Mouse (Mus musculus) neural tube, embryonic 11.5 days (tissue): ENCODE results near the gene Azin2. TPM values are rescaled to one million over a fixed set of nuclear protein-coding genes. Genes with fewer than 3 reads are reported as not detected.

Source experiments
- ATAC-seq: fragments of 200-750 bp; cut with Nextera tagmentation; 2 replicates; pipeline ENCODE4 v1.8.0; 2017; ENCODE audit warnings: moderate number of reproducible peaks, mild to moderate bottlenecking, moderate TSS enrichment, moderate library complexity; ENCODE audit not compliant: insufficient read depth, low FRiP score, low TSS enrichment
- DNase-seq: peaks from one replicate; pipeline ENCODE4 v3.0.0-alpha.2; 2015; ENCODE audit warnings: low spot score
- H3K27ac ChIP-seq: fragments of 300-500 bp; sonication (generic); 2 replicates; pipeline ENCODE4 v1.5.1; 2014; ENCODE audit warnings: low read depth, mild to moderate bottlenecking, low read length
- H3K27me3 ChIP-seq: fragments of 300-500 bp; sonication (generic); 2 replicates; pipeline ENCODE4 v1.6.1; 2014; ENCODE audit warnings: mild to moderate bottlenecking, low read length, mixed read lengths; ENCODE audit not compliant: control insufficient read depth, insufficient read depth
- H3K36me3 ChIP-seq: fragments of 300-500 bp; sonication (generic); 2 replicates; pipeline ENCODE4 v1.6.1; 2014; ENCODE audit warnings: mild to moderate bottlenecking, low read length, moderate library complexity, mixed read lengths; ENCODE audit not compliant: control insufficient read depth, insufficient read depth
- H3K4me1 ChIP-seq: fragments of 300-500 bp; sonication (generic); 2 replicates; pipeline ENCODE4 v1.6.1; 2014; ENCODE audit warnings: low read length, mixed read lengths; ENCODE audit not compliant: control insufficient read depth, insufficient read depth
- H3K4me2 ChIP-seq: fragments of 300-500 bp; sonication (generic); 2 replicates; pipeline ENCODE4 v1.6.1; 2014; ENCODE audit warnings: low read depth, mild to moderate bottlenecking, moderate library complexity
- H3K4me3 ChIP-seq: fragments of 300-500 bp; sonication (generic); 2 replicates; pipeline ENCODE4 v1.5.1; 2014; ENCODE audit warnings: low read depth, low read length
- H3K9ac ChIP-seq: fragments of 300-500 bp; sonication (generic); 2 replicates; pipeline ENCODE4 v1.6.1; 2014; ENCODE audit warnings: mild to moderate bottlenecking, low read length
- H3K9me3 ChIP-seq: fragments of 300-500 bp; sonication (generic); 2 replicates; pipeline ENCODE4 v1.6.1; 2016; ENCODE audit warnings: low read length; ENCODE audit not compliant: control insufficient read depth
- WGBS: fragments of 180-500 bp; shearing (Covaris S2); extraction: QIAGEN DNeasy Blood & Tissue Kit; methylation state at CpG from one replicate; pipeline ENCODE4 v1.1.7; 2014; 5-methylcytosine and 5-hydroxymethylcytosine counted together
- polyA plus RNA-seq: library from polyadenylated mRNA; unstranded; fragments of >200 nt; fragmentation: Nextera tagmentation; extraction: Ambion mirVana; gene quantifications from 2 replicates; pipeline ENCODE4 v1.2.1, GENCODE M21; 2014

The Azin2 gene
- polyA plus RNA-seq, 1 experiment from 2014 or later, result 12.9 TPM

DNA sequence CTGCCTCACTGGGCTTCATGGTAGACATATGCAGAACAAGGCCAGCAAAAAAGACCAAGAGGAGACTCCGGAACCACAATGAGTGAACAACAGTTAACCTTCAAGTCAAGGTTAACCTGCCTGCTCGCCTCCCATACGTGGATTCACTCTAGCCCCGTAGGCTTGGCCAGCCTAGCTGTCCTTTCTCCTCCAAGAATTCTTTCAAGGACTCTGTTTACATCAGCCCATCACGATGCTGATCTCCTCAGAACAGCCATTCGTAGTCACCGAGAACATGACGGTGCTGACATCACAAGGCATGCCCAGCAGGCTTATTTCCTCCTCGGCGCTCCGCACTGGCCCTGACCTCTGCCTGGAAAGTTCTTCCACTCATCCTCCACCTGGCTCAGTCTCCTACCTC, 4.1 kb downstream of the Azin2 start:
- no peak overlapping the region for H3K4me2 ChIP-seq
- H3K27ac ChIP-seq, result no peak overlapping the region
- no peak for DNase-seq
- WGBS, result 89% methylated on average over 11 of the region's 11 CpGs
- no peak for ATAC-seq
- H3K4me1 ChIP-seq, result 0 out of 2 replicates have a peak, but pooled peaks cover 2% of the 10 kb centered on the region
- peaks cover 5% of the 10 kb centered on the region for H3K27me3 ChIP-seq
- no peaks in the 10 kb centered on the region for H3K36me3 ChIP-seq
- H3K4me3 ChIP-seq, result no peak overlapping the region
- H3K9ac ChIP-seq, result no peak overlapping the region
- no peaks in the 10 kb centered on the region for H3K9me3 ChIP-seq

DNA sequence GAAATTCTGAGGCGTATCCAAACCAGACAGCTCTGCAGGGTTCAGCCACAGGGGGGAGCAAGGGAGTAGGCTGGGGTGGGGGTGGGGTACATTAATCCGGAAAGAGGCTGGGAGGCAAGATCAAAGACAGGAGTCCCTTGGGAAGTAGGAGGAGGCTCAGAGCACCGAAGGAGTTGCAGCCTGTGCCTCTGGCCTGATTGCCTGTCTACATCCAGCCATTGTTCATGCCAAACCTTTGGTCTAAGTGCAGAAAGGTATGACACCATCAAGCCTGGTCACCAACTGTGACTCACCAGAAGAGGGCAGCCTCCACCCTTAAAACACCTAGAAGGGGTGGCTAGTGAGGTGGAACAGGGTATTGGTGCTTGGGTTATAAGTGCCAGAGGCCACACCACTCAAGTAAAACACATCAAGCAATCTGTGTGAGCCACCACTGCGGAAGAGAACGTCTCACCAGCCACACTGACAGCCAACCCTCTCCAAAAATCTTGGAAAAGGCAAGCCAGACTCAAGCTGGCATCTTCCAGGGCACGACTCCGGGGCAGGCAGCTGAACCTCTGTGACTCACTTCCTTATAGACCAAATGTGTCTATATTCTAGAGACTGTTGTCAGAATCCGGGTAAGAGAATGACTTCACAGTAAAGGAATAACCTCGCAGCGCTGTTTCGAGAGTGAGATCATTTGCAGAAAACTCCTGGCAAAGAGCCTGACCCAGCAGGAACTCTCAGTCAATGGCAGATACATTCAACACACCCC, 4.9 kb downstream of the Azin2 start:
- H3K9me3 ChIP-seq, result no peaks in the 10 kb centered on the region

DNA sequence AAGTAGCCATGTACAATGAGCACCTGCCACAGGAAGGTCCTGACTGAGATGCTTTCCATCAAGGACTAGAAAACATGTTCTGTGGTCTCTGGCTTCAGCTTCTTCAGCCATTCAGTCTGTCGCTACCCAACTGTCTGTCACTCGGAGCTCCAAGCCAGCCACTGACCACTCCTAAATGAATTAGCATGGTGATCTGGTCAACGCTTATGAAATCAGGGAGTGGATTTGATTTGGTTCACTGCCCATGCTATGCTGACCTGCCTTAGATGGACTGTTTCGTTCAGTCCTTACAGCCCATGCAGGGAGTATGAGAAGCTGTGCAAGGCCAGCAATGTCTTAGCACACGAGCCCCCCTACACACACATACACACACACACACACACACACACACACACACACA, 8.4 kb downstream of the Azin2 start:
- Histone ChIP-seq H3K4me1 (no peaks in the 10 kb centered on the region), H3K4me3 (no peak overlapping the region), H3K4me2 (no peak overlapping the region), H3K27ac (no peak overlapping the region), H3K9ac (no peak overlapping the region), H3K36me3 (no peaks in the 10 kb centered on the region), H3K9me3 (no peaks in the 10 kb centered on the region), H3K27me3 (no peaks in the 10 kb centered on the region)
- ATAC-seq (no peak), DNase-seq (no peak)
- 87% methylated on average over 5 of the region's 5 CpGs for WGBS

More for the DNA sequence above, 4.9 kb downstream of the Azin2 start:
- DNase-seq, result peak; percentile 55
- H3K4me1 ChIP-seq, result 0 out of 2 replicates have a peak, but pooled peaks cover 2% of the 10 kb centered on the region
- no peaks in the 10 kb centered on the region for H3K36me3 ChIP-seq
- no peak for ATAC-seq
- no peak overlapping the region for H3K9ac ChIP-seq
- H3K4me3 ChIP-seq, result no peak overlapping the region
- H3K4me2 ChIP-seq, result no peak overlapping the region
- WGBS, result 52% methylated on average over 11 of the region's 11 CpGs
- H3K27ac ChIP-seq, result no peak overlapping the region
- H3K27me3 ChIP-seq, result peaks cover 5% of the 10 kb centered on the region

DNA sequence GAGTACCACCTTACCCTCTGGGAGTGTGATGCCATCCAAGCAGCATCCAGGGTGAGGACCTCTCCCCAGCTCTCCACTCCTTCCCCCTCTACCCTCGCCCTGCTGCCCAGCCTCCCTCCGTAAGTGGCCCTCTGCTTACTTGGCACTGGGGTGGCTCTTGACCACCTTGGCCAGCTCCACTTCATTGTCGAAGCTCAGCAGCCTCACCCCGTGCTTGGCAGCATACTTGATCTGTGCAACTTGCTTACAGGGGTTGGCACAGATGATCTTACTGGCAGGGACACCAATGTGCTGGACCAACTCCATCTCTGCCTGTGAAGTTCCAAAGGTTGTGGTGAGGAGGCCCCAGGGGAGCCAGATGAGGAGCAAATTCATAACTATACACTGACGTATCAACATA, 11.8 kb downstream of the Azin2 start:
- no peak overlapping the region for H3K4me3 ChIP-seq
- no peak for ATAC-seq
- no peaks in the 10 kb centered on the region for H3K27me3 ChIP-seq
- no peak for DNase-seq
- H3K9ac ChIP-seq, result no peak overlapping the region
- WGBS, result 89% methylated on average over 5 of the region's 5 CpGs
- H3K27ac ChIP-seq, result no peak overlapping the region
- no peaks in the 10 kb centered on the region for H3K9me3 ChIP-seq
- no peaks in the 10 kb centered on the region for H3K36me3 ChIP-seq
- no peak overlapping the region for H3K4me2 ChIP-seq
- no peaks in the 10 kb centered on the region for H3K4me1 ChIP-seq

DNA sequence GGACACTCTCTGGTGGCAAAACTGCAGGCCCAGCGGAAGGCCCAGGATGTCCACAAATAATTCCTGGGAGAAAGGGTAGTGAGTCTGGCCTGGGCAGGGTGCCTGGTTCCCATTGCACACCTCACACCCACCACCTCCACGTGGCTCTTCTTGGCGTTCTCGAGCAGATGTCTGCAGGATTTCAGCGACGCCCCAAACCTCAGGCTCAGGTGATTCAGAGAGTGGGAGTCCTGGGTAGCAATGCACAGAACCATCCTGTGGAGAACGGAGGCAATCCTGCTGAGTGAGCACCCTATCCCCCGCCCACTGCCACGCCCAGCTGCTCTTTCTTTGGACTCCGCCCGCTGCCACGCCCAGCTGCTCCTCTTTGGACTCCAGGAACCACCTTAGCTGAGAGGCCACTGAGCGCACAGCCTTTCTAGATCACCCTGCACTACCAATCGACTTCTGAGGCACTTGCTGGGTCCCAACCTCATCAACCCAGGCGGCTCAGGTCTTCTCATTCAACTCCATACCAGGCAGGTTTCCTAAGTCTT, 12.7 kb downstream of the Azin2 start:
- no peaks in the 10 kb centered on the region for H3K9me3 ChIP-seq

DNA sequence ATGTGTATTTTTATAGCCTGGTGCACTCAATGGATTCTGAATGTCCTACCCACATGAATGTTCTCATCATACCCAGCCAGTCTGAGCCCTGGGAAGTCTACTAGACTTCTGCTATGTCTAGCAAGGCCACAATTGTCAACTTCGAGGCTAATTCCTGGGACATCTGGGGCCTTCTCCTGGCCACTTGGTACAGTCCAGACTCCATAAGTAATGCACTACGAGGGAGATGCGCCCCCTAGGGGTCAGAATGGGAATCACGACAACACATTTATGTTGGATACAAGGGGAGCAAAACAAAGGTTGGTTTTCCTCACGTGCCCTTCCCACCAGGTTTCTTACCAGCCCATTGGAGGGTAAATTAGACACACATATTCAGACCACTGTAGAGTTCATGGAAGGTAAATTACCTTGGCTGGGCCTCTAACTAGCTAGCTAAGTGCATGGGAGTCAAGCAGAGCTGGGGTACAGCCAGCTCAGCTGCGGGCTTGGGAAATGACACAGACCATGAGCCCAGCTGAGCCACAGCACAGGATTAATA, 14.0 kb downstream of the Azin2 start:
- ATAC-seq, result no peak
- no peaks in the 10 kb centered on the region for H3K36me3 ChIP-seq
- no peaks in the 10 kb centered on the region for H3K27me3 ChIP-seq
- H3K9ac ChIP-seq, result no peak overlapping the region
- H3K27ac ChIP-seq, result no peak overlapping the region
- WGBS, result 33% methylated on average over 6 of the region's 6 CpGs
- H3K4me1 ChIP-seq, result no peaks in the 10 kb centered on the region
- H3K4me2 ChIP-seq, result no peak overlapping the region
- DNase-seq, result peak; percentile 69
- H3K4me3 ChIP-seq, result no peak overlapping the region
- H3K9me3 ChIP-seq, result no peaks in the 10 kb centered on the region

More for the DNA sequence above, 12.7 kb downstream of the Azin2 start:
- Histone ChIP-seq H3K27me3 (no peaks in the 10 kb centered on the region), H3K4me2 (no peak overlapping the region), H3K36me3 (no peaks in the 10 kb centered on the region), H3K4me1 (no peaks in the 10 kb centered on the region), H3K9ac (no peak overlapping the region), H3K4me3 (no peak overlapping the region), H3K27ac (no peak overlapping the region)
- WGBS, result 41% methylated on average over 15 of the region's 15 CpGs
- ATAC-seq, result no peak
- DNase-seq, result no peak

DNA sequence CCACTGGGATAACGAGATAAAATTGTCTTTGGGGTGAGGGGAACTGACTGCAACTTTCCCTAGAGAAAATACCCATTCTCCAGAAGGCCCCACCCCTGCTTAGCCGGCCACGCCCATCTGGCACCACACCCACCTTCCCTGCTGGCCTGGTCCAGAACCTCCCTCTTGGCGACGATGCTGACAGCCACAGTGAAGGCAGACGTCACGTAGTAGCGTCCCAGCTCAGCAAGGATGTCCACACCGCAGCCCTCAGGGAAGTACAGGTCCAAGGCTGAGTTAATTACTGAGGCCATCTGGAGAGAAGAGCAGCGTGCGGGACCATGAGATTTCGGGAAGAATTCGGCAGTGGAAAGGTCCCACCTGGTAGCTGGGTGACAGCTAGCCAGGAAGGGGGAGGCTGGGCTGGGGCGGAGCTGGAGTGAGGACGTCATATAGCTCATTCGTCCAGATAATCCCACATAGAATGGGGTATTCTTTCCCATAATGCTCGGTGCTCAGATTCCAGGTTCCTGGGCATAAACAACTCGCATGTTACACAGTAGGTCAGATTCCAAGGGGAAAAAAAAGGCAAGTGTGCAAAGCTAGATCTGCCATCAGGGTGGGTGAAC, 14.8 kb downstream of the Azin2 start:
- Histone ChIP-seq H3K27me3 (no peaks in the 10 kb centered on the region), H3K36me3 (no peaks in the 10 kb centered on the region), H3K4me3 (no peak overlapping the region), H3K27ac (no peak overlapping the region), H3K9me3 (no peaks in the 10 kb centered on the region), H3K4me2 (no peak overlapping the region), H3K9ac (no peak overlapping the region; the same call in 1 of the 2 replicates), H3K4me1 (no peaks in the 10 kb centered on the region)
- ATAC-seq (no peak), DNase-seq (no peak)
- WGBS, result 22% methylated on average over 18 of the region's 18 CpGs

DNA sequence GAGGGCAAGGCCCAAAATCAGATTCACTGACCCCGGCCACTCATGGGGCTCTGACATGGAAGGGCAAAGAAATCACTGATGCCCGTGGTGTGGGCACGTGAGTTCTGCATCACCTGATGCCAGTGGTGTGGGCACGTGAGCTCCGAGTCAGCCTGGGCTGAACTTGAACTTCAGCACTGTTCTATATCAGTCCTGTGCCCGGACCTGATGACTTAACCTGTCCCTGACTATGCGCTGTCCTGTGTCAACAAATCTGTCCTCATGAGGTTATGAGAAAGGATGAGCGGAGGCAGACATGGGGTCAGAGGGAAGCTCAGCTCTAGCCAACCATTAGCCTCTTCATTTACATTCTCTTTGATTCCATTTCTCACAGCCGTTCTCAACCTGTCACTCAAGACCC, 15.5 kb downstream of the Azin2 start:
- Histone ChIP-seq H3K36me3 (no peaks in the 10 kb centered on the region), H3K9ac (no peak overlapping the region), H3K27me3 (no peaks in the 10 kb centered on the region), H3K27ac (no peak overlapping the region), H3K9me3 (no peaks in the 10 kb centered on the region), H3K4me2 (no peak overlapping the region), H3K4me1 (no peaks in the 10 kb centered on the region), H3K4me3 (no peak overlapping the region)
- no peak for ATAC-seq
- DNase-seq, result no peak
- WGBS, result 82% methylated on average over 9 of the region's 9 CpGs
